Mouse (Mus musculus) c-Kit-positive CD71-negative TER-119-negative erythroid progenitor cells, embryonic 14.5 days (primary cell): Measurements from ENCODE around the gene Cenpn.

Experiments
- DNase-seq: peaks from one replicate; pipeline ENCODE4 v3.0.0-alpha.2; 2013; ENCODE audit warnings: low read depth

The Cenpn gene

GRCm38 (mm10) chr8:116942284-116943058 lies 20.9 kb downstream of the Cenpn start:
- no peak for DNase-seq

GRCm38 (mm10) chr8:116943161-116943554 lies 21.6 kb downstream of the Cenpn start, which contains the start of gene Atmin:
TSS of gene Atmin (plus strand) at chr8:116943393.
- peak; percentile 72 for DNase-seq

GRCm38 (mm10) chr8:116943555-116944384 lies 22.2 kb downstream of the Cenpn start:
- DNase-seq: no peak

DNA sequence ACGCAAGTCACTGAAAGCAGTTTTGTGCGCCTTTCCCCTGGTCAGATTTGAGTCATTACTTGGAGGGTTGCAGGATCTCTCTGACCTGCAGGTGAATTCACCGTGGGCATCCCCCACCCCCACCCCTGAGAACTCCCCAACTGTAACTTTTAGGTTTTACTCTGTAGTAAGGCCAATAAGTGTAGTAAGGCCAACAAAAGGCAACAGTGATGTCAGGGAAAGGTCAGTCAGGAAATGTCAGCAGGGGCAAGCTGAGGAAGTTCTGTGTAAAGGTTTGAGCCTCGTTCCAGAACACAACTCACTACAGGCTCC lies 22.8 kb downstream of the Cenpn start:
- DNase-seq: no peak

GRCm38 (mm10) chr8:116945169-116945910 lies 23.8 kb downstream of the Cenpn start:
- DNase-seq: no peak

GRCm38 (mm10) chr8:116946268-116946838 lies 24.8 kb downstream of the Cenpn start:
- DNase-seq: no peak

- no peak for DNase-seq
Observed at GRCm38 (mm10) chr8:116946851-116947250, 25.3 kb downstream of the Cenpn start.

GRCm38 (mm10) chr8:116947589-116947988 lies 26.1 kb downstream of the Cenpn start:
- DNase-seq: no peak

- DNase-seq: no peak
Observed at GRCm38 (mm10) chr8:116951369-116951768, 29.8 kb downstream of the Cenpn start.

DNA sequence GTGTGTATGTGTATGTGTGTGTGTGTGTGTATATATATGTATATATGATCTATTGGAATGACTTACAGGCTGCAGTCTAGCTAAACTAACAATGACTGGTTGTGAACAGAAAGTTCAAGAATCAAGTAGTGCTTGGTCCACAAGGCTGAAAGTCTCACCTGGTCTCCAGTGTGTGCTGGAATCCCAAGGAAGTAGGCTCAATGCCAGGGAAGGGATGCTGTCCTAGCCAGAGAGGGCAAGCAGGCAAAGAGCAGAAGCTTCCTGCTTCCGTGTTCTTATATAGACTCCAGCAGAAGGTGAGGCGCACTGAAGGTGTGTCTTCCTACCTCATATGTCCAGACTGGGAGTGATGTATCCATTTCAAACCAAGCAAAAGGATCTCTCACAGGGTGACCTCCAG lies 30.2 kb downstream of the Cenpn start:
- DNase-seq: no peak

DNA sequence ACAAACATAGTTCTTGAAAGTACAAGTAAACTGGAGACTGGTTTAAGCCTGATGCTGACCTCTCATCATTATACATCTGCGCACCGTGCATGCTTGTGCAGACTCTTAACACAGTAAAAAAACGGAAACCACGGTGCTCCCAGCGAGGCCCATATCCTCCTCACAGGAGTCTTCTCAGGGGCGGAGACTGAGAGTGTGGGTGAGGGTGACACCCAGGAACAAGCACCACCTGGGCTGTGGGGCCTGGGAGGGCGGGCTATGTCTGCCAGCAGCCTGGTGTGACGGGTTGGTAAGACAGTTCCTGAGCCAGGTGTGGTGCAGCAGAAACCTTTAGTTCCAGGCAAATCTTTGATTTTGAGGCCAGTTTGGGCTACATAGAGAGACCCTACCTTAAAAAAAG lies 30.9 kb downstream of the Cenpn start:
- DNase-seq: no peak

DNA sequence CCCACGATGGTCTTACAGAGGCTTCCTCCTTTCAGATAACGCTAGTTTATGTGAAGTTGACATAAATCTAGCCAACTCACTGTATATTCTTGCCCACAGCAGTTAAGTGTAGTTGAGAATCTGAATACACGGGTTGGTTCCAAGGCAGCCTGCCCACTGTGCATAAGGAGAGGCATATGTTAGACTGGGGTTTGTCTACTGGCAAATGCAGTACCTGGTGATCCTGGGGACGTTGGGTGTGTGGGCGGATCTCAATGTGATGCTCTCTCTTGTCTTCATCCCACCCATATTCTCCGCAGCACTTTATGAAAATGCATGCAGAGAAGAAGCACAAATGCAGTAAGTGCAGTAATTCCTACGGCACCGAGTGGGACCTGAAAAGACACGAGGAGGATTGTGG lies 32.9 kb downstream of the Cenpn start:
- DNase-seq: no peak

DNA sequence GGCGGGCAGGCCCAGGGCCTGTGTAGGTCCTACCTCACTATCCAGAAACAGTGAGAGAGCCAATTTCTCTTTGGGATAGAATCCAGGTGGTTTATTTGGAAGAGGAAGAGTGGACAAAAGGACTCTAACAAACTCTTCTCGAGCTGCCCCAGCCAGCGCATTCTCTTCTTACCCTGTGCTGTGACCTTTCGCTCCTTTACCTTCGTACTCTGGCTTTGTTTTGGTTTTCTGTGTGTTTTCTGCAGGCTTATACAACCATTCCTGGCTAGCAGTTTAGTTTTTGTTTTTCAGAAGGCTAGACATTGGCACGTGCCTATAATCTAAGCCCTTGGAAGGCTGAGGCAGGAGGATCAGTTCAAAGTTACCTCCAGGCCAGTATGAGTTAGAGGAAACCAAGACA lies 48.0 kb downstream of the Cenpn start:
- DNase-seq: no peak

- DNase-seq: no peak
Observed at GRCm38 (mm10) chr8:116975066-116975465, 53.5 kb downstream of the Cenpn start.

DNA sequence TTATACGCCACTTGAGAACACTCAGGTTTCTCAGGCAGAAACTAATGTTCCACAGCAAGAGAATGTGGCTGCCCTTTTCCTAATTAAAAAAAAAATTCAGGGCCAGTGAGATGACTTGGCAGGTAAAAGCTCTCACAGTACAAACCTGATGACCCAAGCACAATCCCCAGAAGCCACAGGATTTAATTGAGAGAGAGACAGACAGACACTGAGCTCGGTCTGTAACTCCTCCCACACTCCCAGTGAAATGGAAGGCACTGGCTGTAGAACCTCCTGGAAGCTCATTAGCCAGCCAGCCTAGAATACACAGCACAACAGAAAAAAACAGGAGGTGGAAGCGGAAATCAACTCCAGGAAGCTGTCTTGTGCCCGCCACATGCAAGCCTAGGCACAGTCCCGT lies 54.1 kb downstream of the Cenpn start:
- DNase-seq: no peak

GRCm38 (mm10) chr8:116978052-116978451 lies 56.5 kb downstream of the Cenpn start:
- no peak for DNase-seq

DNA sequence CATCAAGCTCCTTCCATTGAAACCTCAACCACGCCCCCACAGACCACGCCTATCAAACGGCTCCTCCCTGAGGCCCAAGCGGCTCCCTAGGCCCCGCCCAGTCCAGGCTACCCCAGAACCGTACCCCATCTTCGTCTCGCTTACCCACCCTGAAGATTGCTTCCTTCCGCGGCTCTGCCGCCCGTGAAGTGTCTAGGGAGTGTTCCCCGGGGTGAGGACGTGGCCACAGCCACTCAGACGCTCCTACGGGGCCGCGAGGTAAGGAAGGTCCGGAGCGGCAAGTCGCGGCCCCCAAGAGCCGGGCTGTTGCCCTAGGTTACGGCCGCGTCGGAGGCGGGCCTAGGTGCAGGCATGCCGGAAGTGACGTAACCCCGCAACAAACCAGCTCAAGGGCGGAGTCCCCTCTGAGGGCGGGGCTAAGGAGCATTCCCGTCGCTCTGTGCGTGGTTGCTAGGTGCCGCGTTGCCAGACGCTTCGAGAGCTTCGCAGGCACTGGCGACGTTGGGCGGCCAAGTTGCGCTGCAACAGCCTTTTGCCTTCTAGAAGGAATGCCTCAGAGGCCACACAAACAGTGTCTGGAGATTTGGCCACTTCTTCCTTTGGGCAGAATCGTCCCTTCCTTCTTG lies 57.2 kb downstream of the Cenpn start, which contains the start of gene 1700030J22Rik:
Gene 1700030J22Rik, minus strand, starts transcription at position 329 of the 626 bp plus-strand sequence.
- peak; percentile 97 for DNase-seq

DNA sequence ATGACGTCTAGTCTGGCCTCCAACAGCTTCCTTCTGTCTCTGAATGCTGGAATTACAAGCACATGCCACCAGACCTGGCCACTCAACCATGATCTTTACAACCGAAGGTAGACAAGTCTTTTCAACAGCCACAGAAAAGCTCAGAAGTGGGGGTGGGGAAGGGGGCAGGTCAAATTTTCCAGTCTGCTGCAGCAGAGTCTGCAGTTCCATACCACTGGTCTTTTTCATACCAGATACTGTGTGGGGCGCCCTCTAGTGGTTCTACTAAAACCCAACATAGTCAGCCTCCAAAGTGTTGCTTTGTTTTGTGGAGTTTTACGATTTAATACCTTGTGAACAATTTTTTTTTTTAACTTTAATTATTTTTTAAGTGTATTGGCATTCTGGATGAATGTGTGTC lies 58.6 kb downstream of the Cenpn start:
- peak; percentile 70 for DNase-seq

DNA sequence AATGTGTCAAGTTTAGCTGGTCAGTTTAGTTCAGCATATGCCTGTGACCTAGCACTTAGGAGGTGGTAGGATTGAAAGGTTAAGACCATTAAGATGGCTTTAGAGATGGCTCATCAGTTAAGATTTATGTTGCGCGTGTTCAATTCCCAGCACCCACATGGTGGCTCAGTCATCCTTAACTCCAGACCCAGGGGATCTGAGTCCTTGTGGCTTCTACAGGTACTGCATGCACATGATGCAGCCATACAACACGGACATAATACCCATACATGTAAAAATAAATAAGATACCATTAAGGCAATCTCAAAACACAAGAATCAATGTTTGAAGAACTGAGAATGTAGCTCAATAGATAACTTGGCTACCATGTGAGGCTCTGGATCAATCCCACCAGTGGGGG lies 68.3 kb downstream of the Cenpn start:
- DNase-seq: no peak
